Mouse (Mus musculus): ENCODE results near the gene Nrxn1. TPM values are rescaled to one million over a fixed set of nuclear protein-coding genes. Genes with fewer than 3 reads are reported as not detected.
"Not testable (repeated sequence)": the region's sequence is repeated elsewhere in the genome, so short reads cannot be mapped to it uniquely, and the experiment has no call there.

The Nrxn1 gene
- total RNA-seq, 2 experiments from 2014 or later = 412 to 435 TPM

- DNase-seq (ENCODE audit: low spot score in 2 of 2) = peak; percentile 58 to 81
Observed at GRCm38 (mm10) chr17:90594798-90595533, 497.9 kb downstream of the Nrxn1 start.

DNA sequence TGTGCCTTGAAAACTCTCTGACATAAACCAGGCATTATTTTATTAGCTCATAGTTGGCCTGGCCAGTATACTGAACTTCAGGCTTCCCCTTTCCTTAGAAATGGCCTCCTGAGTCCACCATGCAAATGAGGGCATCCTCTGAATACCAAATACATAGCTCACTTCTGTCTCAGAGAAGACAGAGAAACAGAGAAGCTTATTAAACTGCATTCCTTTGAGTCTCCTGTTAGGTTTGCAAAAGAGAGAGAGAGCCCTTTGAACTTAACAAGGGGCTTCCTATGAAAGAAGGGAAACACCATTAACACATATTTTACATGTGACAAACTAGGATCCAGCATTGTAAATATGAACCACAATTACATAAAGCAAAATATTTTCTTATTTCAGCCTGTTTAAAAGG is 506.0 kb downstream of the Nrxn1 start:
- no peak for DNase-seq (ENCODE audit: low spot score in 2 of 2)

DNA sequence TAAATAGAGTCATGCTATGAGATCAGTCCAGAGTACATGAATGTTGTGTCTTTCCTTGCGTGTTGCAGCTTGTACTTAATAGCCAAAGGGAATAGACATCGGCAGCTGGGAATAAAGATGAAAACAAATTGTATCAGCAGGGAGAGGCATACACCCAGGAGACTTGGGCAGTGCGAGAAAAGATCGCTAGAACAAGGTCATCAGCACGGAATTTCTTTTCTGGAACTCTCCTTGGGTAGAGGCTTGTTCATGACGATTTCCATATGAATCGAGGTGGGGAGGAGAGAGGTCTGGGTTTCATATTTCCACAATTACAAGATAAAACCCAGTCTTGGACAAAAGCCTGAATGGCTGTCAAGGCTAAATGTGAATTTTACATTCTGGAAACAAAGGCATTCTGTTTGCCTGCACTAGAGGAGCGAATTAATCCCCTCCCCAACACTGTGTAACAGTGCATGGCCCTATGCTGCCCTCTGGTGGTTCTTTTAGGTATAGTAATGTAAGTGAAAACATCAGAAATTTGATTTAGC is 508.1 kb downstream of the Nrxn1 start:
- DNase-seq (ENCODE audit: low spot score in 2 of 2) = peak in 1 of 2 experiments; percentile 85

DNA sequence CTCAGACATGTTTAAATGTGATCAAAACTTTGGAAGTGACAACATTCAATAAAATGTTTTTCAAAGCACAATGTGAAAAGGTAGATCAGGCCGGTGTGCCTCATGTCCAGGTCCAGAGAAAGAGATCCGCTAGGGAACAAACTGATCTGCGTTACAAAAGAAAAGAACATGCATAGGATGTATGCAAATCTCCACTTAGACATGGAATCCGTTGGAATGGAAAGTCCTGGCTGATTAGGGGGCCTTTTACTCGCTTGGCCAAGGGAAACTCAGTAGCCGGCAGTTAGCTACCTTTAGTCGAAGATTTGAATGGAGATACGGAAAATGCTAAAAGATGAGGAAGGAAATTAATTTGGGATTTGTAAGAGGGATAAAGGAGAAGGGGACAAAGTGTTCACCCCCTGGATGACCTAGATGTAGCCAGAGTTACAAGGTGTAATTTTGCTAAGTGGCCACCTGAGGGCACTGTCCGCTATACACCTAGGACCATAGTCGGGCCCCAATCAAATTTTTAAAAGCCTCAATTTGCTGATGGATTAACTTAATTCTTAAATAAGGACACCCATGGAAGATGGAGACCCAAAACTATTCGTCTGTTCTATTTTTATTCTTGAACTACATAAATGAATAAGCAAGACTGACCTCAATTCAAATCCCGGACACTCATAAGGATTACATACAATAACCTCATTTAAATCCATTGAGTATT is 508.9 kb downstream of the Nrxn1 start:
- DNase-seq (ENCODE audit: low spot score in 2 of 2) = peak in 1 of 2 experiments; percentile 31

DNA sequence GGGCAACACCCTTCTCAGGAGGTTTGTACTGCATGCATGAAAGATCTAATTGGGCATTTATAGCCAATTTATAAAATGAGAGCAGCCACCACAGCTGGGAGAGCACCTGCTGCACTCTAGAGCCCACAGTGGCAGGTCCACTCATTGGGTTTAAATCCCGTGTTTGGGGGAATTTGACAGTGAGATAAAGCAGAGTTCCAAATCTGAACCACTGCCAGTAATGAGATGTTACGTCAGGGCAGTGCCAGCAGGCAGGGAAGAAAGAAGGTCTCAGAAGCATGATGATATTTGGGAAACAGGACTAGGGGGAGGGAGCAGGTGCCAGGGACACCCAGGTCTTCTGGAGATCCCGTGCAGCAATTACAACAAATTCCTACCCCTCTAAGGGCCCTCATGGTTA is 509.7 kb downstream of the Nrxn1 start:
- DNase-seq (ENCODE audit: low spot score in 2 of 2) = no peak

DNA sequence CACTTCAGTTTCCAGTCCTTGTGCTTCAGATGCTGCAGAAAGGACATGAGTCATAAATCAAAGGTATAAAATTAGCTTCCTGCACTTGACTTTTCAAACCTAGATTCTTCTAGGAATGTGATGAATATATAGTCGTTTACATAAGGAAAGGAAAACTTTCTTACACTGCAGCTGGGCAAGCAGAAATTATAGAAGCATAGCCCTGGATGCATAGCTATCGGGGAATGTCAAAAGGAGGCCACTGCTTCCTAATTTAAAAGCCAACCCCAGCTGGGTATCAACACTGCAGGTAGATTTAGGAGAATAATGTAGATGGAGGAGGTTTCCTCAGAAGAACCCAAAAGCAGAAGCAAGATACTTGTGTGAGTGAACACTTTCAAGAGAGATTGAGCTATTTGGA is 523.0 kb downstream of the Nrxn1 start:
- DNase-seq (ENCODE audit: low spot score in 2 of 2) = no peak

GRCm38 (mm10) chr17:90565186-90565585 is 527.7 kb downstream of the Nrxn1 start:
- no peak for DNase-seq (ENCODE audit: low spot score in 2 of 2)

DNA sequence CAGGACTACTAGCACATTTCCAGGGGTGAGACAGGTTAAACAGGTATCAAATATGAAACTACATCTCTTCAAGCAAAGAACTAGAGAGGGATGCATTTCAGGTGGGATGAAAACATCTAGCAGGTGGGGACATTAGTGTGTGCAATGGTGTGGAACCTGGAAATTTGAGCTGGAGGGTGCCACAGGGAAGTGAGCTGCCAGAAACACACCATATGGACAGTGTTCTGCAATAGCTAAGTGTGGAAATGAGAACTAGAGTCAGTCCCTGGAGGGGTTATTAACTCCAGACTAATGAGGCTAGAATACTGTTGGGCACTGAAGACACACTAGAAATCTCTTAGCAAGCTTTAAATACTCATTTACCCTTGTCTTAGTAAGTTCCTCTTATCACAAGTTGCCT is 536.5 kb downstream of the Nrxn1 start:
- no peak for DNase-seq (ENCODE audit: low spot score in 2 of 2)

DNA sequence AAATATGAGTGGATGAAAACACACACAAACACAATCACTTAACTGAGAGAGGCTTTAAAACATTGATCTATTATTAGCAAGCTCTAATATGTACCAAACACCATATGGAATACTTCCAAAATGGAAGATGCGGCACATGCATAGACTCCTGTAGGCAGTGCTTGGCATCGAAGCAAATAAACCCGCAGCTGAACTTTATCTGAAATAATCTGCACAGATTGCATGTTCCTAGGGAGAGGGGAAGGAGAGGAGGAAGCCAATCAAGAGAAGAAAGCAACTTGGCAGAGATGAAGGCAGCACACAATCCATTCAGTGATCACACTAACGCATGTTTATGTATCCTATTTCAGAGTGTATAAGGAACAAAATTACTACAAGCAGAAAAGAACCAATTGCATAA is 542.5 kb downstream of the Nrxn1 start:
- peak; percentile 28 to 54 for DNase-seq (ENCODE audit: low spot score in 2 of 2)

GRCm38 (mm10) chr17:90546806-90547205 is 546.1 kb downstream of the Nrxn1 start:
- no peak for DNase-seq (ENCODE audit: low spot score in 2 of 2)

GRCm38 (mm10) chr17:90544639-90545259 is 548.1 kb downstream of the Nrxn1 start:
- no peak for DNase-seq (ENCODE audit: low spot score in 2 of 2)

- DNase-seq (ENCODE audit: low spot score in 2 of 2) = no peak
Observed at GRCm38 (mm10) chr17:90543986-90544638, 548.8 kb downstream of the Nrxn1 start.

GRCm38 (mm10) chr17:90531443-90531842 is 561.4 kb downstream of the Nrxn1 start:
- DNase-seq (ENCODE audit: low spot score in 2 of 2) = peak in 1 of 2 experiments; percentile 52

DNA sequence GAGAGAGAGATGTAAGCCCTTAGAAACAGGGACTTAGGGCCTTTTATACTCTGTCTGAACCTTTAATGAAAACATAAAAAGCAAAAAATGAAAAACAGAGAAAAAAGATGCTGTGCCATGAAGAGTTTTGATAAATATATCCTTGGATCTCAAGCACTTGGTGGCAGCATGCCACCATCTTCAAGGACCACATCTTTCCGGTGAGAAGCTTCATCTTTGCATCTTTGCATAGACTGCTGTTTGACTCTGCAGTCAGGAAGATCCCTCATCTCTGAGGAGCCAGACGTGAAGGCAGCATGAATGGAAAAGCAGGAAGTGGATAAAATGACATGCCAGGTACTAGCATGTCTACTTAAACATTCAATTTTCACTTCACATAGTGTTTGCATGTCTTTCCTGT is 586.8 kb downstream of the Nrxn1 start:
- no peak for DNase-seq (ENCODE audit: low spot score in 2 of 2)

GRCm38 (mm10) chr17:90503999-90504398 is 588.9 kb downstream of the Nrxn1 start:
- DNase-seq (ENCODE audit: low spot score in 2 of 2) = not testable (repeated sequence)

DNA sequence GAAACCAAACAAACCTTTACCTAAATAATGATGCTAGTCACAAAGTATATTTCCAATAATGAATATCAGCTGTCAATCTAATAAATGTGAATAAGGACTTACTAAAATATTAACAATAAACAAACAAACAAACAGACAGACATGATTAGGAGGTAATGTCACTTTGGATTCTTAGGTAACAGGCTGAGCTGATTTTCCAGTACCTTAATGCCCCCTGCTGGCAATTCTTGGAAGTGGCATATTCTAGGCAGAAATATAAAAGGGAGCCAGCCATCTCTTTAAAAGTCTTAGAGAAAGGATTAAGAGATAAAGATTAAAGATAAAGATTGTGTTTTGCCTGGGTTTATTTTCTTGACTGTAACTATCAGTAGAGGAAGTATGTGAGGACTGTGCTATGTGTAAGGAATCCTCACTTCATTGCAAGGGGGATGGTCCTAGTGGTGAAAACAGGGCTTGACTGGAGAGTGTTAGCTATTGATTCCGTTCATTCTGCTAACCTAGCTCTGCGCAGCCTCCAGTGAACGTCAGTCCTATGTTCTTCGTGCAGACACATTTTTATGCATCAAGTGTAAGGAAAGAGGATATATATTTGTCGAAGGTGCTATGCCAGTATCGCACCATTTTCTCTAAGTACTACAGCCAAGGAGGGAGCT is 591.7 kb downstream of the Nrxn1 start:
- DNase-seq (ENCODE audit: low spot score in 2 of 2) = peak; percentile 60 to 88

- DNase-seq (ENCODE audit: low spot score in 2 of 2) = no peak
Observed at GRCm38 (mm10) chr17:90479531-90480250, 613.2 kb downstream of the Nrxn1 start.

- DNase-seq (ENCODE audit: low spot score in 2 of 2) = no peak
Observed at GRCm38 (mm10) chr17:90456748-90457147, 636.1 kb downstream of the Nrxn1 start.

DNA sequence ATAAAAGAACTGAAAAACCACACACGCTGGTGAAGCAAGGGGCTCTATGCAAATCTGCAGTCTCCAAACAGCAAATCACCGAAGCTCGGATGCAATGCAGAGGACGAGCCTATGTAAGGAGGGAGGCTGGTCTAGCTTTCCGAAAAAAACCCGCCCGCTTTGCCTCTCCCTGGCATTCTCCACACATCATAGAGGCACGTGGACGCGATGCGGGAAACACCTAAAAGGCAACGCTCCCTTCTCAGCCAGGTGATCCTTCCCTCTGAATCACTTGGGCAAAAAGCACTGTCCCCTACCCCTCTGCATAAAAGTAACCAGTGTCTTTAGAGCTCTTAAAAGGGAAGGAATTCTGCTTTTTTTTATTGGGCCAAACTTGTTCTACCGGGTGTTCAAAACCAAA is 637.0 kb downstream of the Nrxn1 start:
- peak; percentile 62 to 73 for DNase-seq (ENCODE audit: low spot score in 2 of 2)

DNA sequence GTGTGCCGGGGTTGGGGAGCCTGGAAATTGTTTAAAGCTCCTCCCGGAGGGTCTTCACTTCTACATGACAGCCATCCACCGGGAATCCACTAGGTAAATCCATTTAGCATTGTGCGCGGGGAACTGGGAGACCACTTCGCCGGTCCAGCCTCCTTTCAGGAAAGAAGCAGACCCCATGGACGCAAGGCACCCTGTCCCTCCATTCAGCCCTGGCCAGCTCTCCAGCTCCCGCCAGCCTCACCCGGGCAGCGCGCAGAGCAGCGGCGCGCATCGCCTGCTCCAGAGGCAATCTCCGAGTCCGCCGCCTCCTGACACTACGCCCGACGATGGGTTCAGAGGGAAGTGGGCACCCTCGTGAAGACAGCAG is 637.5 kb downstream of the Nrxn1 start:
- DNase-seq (ENCODE audit: low spot score in 2 of 2) = peak; percentile 15 to 48

All from layer of hippocampus, adult 18-20 months (tissue).